Mouse (Mus musculus): ENCODE results near the gene Pola2.

Pola2 gene

DNA sequence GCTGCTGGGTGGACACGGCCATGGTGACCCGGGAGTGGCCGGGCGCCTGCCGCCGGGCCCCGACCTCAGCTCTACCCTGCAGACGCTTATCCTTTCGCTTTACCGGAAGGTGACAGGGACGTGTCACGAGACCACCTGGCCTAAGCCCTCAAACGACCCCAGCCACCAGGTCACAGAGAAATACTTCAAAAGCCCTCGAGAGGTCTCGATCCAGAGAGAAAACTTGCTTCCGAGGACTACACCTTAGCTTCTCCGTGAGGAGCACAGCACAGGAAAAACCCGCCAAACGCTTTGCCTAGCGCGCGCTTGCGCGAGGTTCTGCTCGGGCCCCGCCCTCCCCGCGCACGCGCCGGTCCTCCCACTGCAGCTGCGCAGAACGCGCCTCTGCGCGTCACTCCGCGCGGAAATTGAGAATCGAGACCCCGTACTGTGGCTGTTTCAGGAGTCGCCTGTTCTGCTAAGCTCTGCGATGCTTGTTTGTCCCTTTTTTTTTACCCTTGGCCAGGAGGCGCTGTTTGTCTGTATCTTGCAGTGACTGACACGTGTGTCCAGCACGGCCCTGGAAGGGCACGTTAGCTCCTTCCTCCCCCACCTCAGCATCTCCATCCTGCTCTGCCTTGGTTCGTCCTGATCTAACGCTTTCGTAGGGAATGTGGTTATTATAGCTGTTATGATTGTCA, at the start of gene Pola2:
Gene Pola2 (minus strand): TSS at position 320 of the 680 bp plus-strand sequence.
- DNase-seq (ENCODE audit: low spot score): peak; percentile 94

DNA sequence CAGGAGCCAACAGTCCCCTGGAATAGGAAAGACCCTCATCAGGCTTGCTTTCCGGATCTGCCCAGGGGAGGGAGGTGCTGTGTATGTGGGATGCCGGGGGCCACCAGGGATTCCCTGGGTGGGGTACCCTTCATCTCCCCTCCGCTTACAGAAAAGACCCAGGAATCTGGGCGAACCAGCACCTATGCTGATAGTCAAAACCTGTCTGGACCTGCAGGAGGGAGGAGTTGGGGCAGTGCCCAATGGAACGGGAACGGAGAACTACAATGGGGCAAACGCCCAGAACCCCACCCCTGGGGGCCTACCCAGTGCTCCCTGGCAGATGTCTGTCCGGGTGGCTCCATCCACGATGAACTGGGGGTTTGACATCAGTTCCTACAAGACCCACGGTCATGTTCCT, 49.7 kb upstream of the Pola2 start:
- DNase-seq (ENCODE audit: low spot score): no peak

DNA sequence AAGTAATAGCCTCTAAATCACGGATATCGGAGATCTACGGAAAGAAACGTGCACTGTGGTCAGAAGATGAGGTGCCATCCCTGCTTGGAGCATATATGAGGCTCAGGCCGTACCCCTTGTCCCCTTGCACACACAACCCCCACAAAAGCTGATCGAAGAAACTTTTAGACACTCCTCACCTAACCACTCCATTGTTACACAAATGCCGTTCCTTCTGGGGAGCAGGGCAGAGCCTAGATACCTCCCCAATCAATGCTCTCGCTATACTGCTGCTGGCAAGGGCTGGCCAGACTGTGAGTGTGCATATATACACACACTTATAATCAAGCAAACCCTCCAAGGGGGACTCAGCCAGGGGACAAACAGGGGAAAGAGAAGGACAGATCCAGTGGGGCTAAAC, 45.1 kb upstream of the Pola2 start:
- DNase-seq (ENCODE audit: low spot score): no peak

DNA sequence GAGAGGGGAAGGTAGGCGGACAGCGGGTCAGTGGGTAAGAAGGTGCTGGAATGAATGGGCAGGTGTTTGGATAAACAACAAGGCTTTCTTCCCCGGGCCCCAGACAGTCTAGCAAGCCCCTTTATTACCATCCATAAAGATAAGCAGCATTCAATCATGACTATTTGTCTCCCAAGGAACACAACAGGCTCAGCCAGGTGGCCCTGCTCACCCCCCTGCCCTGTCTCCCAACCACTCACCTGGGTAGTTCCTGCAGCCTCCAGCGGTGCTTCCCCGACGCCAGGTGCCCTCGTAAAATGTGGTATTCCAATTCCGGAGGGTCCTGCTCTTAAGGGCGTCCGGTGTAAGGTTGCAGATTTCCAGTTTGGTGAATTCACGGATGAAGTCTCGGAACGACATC, 43.0 kb upstream of the Pola2 start:
- no peak for DNase-seq (ENCODE audit: low spot score)

DNA sequence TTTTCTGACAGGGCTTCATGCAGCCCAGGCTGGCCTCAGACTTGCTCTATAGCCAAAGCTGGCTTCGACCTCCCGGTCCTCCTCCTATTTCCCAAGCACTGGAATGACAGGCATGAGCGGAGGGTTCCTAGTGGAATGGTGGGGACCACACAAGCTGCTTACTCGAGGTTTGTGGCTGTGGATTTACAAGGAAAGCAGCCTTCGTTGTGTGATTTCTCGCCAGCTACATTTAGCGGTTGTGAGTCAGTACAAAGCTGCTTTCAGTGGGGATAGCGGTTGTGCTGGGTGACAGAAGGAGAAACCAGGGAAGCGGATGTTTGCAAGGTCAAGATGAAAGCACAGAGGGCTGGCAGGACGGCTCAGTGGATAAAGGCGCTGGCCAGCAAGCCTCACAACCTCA, 41.5 kb upstream of the Pola2 start:
- DNase-seq (ENCODE audit: low spot score): no peak

DNA sequence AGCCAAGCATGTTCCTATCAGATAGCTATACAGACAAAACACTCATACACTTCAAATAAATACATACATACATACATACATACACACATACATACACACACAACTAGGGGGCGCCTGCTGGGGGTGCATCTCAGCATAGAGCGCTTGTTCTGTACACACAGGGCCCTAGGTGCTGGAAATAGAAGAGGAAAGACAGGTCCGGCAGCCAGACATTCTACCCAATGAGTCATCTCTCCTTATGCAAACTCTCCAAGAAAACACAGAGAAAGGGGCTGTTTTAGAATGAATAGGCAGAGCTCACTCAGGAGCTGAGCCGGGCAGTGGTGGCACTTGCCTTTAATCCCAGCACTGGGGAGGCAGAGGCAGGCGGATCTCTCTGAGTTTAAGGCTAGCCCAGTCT, 36.0 kb upstream of the Pola2 start:
- DNase-seq (ENCODE audit: low spot score): no peak

DNA sequence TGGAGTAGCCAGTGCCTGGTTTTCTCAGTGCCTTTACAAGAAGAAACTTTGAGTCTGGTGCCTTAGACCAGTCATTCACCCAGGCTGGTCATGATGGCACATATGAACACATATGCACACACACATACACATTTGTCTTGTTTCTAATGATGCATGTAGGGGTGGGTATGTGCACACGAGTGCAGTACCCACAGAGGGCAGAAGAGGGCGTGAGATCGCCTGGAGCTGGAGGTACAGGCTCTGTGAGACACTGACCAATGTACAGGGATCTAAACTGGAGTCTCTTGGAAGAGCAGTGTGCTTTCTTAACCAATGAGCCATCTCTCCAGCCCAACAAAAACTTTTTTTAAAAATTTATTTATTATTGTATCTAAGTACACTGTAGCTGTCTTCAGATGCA, 34.2 kb upstream of the Pola2 start:
- DNase-seq (ENCODE audit: low spot score): no peak

DNA sequence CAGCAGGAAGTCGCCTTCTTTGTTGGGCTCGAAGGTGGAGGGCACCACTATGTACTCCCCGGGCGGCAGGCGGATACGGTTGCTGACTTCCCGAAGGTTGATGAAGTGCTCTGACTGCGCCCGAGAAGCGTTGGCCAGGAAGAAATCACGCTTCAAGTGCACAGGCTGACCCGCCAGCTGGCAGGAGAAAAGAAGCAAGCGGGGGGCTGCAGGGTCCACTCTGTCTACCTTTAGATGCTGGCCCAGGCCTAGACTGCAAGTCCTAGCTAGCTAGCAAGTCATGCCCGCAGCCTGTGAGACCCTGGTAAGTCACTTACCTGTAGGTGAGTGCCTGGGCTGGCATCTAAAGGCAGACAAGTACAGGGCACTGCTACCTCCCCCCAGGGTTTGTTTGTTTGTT, 30.7 kb upstream of the Pola2 start:
- DNase-seq (ENCODE audit: low spot score): no peak

DNA sequence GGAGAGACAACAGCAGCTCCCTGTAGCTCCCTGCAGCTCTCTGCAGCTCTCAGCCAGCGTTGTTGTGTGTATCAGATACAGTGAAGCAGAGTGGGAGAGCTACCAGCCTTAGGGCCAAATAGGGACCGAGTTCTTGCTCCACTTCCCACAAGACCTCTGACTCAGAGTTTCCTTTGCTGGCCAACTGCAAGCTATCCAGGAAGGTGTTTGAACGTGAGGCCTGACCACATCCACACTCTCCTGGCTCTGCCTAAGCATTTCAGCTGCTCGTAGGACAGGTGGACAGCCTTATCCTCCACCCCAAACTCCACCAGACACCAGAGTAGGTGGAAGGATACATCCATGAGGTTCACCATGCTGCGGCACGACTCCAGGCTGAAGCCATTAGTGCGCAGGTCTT, 28.0 kb upstream of the Pola2 start:
- DNase-seq (ENCODE audit: low spot score): no peak

DNA sequence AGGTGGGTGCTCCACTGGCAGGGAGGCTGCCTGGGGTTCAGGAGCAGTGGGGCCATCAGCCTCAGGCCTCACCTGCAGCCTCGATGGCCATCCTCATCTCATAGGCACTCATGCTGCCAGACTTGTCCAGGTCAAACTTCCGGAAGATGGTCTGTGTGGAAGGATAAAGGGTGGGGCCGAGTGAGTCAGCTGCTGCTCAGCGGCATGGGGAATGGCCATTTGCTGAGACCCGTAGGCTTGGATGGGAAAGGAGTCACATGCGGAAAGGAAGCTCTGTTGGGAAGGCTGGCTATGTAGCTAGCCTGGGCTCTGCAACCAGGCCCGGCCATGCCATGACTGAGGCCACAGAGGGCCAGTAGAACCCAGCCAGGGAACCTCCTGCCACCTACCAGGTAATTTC, 27.5 kb upstream of the Pola2 start:
- no peak for DNase-seq (ENCODE audit: low spot score)

DNA sequence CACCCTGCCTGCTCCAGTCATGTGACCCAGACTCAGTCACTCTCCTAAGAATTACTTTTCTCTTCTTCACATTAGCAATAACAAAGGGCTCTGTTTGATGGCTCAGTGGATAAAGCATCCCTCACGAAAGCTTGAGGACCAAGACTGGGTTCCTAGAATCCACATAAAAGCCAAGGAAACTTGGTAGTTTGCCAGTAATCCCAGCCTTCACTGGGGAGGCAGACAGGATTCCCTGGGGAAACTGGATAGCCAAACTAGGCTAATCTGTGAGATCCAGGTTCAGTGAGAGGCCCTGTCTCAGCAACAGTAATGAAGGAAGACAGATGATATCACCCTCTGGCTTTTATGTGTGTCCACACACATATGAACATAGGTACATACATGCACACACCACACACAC, 26.9 kb upstream of the Pola2 start:
- no peak for DNase-seq (ENCODE audit: low spot score)

DNA sequence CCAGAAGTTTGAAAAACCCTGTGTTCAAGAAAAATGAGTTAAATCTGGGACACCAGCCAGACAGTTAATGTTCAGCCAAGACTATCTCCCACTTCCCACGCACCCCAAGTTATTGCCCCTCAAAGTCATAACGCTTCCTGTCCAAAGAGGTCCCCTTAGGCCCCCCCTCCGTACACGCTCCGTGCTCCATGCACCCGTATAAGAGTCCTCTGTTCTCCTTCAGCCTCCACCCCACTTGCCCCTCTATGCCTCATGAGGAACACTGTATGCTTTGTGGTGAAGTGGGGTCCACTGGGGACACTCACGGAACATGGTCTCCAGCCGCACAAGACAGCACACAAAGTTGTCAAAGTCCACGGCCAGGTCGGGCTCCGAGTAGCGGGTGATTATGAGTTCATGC, 26.0 kb upstream of the Pola2 start:
- DNase-seq (ENCODE audit: low spot score): no peak

DNA sequence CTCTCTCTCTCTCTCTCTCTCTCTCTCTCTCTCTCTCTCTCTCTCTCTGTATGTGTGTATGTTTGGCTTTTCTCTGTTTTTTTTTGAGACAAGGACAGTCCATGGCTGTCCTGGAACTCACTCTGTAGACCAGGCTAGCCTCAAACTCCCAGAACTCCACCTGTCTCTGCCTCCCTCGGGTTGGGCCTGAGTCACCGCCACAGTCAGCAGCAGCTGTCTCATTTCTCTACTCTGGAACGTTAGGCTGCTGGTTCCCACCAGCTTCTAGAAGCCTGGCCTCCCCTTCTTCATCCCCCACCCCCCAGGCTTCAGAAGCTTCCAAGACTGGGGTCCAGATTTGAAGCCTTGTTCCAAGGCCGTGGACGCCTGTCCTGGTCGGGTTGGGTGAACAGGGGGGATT, 25.6 kb upstream of the Pola2 start:
- DNase-seq (ENCODE audit: low spot score): no peak

DNA sequence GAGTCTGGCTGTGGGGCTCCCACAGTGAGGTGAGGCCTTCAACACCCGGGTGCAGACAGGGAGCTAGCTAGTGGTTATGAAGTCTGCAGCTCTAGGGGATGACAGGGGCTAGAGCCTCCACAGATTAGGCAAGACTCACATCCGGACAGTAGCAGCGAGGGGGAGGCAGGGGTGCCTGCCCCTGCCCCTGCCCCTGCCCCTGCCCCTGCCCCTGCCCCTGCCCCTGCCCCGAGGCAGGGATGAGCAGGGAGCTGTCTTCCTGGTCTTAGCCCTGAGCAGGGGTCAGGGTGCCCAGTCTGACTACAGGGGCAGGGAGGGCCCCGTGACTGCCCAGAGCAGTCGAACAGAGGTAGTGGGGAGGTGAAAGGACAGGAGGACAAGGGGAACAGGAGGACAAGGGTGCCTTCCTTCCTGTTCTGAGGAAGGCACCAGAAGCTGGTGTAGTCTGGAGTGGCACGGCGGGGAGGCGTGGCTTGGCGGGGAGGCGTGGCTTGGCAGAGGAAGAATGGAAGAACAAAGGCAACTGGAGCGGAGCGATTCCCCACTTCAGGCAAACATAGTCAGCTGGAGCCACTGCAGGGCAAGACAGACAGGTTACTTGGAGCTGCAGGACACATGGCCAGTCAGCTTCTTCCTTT, 24.9 kb upstream of the Pola2 start:
- peak; percentile 80 for DNase-seq (ENCODE audit: low spot score)

DNA sequence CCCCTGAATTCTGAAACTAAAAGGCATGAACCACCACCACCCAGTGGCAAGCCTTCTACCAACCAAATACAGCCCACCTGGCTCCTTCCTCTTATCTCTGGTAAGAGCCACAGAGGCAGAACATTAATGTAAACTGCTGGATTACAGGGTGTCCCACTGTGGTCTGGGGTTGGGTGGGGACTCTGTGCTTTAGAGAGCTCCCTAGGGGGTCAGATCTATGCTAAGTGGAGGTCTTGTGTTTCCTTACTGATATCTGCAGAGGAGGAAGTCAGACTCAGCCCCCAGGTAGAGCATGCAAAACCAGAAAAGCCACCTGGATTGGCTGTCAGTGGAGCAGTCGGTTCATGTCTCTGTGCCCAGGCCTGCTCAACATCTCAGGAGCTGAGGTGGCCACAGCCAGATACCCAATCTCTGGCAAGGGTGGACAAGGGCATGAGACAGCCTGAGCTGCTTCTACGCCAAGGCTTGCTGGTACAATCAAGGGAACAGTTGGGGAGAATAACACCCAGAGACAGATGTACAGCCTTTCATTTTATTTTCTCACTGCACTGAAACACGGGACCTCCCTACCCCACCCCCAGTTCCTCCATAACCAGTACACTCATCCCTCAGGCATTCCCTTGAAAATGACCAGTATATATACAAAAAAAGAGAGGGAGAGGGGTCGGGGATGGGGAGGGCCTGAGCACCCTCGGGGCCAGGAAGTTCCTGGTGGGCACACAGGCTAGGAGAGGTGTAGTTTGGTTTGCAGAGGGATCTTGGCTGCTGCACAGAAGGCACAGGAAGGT, 24.2 kb upstream of the Pola2 start:
- no peak for DNase-seq (ENCODE audit: low spot score)

DNA sequence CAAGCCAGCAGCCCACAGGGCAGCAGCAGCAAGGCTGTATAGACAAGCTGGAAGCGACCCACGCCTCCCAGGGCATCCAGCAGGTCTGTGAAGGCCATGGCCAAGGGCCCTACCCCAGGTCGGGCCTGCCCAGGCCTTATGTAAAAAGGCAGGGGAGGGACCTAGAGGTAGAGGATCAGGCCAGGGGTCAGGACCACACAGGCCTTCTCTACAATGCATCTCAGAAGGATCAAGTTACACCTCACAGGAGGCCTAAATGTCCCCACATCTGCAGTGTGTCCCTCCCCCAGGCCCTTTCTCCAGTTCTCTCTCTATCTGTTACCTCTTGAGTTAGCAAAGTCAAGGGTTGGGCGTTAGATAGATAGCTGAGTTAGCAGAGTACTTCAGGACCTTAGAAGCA, 22.0 kb upstream of the Pola2 start, which contains the start of gene Slc22a20:
Gene Slc22a20 (minus strand): TSS at position 101 of the 400 bp plus-strand sequence.
- no peak for DNase-seq (ENCODE audit: low spot score)

DNA sequence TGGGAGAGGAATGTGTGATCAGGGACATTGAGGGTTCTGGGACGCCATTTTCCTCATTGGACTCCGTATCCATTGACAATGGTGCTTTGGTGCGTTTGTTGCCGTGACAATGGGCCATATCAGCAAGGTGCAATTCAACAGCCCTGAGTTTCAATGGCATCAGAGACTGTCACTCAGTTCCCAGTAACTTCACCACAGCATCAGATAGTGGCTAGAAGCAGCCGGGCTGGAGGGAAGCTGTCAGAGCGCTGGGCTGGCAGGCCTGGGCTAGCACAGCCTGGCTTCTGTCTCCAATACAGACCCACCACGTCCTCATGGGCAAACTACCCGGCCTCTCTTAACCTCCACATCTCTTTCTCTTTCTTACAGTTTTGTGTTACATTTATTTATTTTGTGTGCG, 16.5 kb upstream of the Pola2 start:
- no peak for DNase-seq (ENCODE audit: low spot score)

DNA sequence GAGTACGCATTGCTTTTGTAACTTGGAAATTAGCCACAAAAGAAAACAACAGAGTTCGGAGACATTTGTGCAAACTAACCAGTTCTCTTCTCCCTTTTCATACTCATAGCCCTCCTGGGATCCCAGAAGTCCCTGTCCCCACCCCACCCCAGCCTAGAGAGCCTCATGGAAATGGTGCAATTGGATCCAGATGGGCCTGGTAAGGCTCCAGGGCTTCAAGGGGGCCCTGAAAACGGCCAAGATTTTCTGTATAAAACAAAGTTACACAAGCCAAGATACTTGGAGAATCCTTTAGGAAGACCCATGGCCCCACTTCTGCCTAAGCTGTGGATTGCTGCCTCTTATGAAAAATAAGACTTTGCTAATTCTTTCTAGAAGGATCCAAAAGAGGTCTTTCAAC, 13.7 kb upstream of the Pola2 start:
- DNase-seq (ENCODE audit: low spot score): no peak

DNA sequence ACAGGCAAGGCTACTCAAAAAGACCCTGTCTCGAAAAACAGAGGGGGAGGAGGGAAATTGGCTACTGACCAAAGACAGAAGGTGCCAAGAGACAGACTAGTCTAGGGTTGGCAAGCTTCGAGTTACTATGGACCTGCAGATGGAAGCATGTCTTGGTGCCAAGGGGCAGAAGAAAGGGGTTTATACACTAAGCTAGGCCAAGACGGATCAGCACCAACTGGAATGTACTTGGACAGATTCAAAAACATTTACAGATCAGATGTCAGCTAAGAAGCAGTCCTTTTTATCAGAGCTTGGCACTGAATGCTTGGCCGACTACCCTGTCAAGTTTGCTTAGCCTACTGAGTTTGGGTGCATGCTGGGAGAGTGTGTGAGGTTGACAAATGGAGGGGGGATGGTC, 11.7 kb upstream of the Pola2 start:
- DNase-seq (ENCODE audit: low spot score): no peak

DNA sequence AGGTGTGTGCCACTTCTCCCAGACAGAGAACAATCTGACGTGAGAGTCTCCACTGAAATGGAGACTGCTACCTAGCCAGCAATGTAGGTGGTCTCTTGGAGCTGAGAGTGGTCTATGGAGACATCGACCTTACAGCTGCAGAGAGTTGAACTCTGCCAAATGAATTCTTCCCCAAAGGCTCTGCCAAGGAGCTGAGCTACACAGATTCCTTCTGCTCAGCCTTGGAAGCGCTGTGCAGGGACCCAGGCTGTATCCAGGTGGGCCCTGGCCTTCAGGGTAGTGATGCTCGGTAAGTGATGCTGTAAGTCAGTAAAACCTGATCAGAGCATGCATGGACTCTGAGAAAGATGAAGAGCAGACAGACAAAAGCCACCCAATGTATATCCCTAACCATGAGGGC, 11.1 kb upstream of the Pola2 start:
- DNase-seq (ENCODE audit: low spot score): no peak

DNA sequence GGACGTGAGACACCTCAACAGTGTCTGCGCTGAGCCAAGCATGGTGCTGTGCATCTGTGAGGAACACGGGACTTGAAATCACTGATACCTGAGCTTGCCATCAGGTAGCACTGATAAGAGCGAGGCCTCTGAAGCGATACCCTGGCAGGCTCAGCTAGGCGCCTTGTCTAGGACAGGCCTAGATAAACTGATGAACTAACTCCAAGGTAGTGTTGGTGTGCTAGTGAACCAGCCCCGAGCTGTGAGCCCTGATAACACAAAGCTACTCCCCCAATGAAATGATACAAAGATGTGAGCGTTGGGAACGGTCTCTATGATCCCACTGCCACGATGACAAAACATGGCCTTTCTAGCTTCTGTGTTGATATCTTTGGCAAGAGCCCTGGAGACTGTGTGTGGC, 3.7 kb upstream of the Pola2 start:
- DNase-seq (ENCODE audit: low spot score): no peak

DNA sequence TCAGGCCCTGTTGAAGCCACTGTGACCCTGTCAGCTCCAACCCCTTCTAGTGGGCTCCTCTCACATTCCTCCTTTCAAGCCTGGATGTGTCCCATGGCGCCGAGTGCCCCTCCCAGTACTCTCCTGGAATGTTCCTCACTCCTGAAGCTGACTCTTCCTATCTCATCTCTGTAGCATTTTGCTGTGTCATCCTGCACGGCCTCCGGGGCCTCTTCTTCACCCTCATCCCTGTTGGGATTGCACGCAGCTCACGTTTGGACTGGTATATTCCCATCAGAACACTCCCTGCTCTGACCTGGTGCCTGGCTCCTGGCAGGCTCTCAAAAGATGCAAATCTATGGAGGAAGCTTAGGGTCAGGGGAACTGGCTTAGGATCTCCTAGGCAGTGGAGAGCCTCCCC, 2.8 kb upstream of the Pola2 start:
- DNase-seq (ENCODE audit: low spot score): no peak

DNA sequence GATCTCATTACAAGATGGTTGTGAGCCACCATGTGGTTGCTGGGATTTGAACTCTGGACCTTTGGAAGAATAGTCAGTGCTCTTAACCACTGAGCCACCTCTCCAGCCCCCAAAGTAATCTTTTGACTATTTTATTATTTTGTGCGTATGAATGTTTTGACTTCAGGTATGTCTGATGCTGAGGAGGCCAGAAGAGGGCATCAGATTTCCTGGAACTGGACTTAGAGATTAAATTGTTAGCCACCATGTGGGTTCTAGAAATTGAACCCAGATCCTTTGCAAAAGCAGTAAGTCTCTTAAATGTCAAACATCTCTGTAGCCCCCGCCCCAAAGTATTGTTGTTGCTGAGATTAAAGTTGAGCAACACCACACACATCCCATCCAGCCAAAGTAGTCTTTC, 1.9 kb upstream of the Pola2 start:
- no peak for DNase-seq (ENCODE audit: low spot score)
